Mouse (Mus musculus): ENCODE measurements around the gene Tcf20.

- TF ChIP-seq CTCF (IDR thresholded peaks at IDR 0.05; ENCODE audit: borderline replicate concordance, control insufficient read depth, extremely low read depth, insufficient read depth, low read length, poor library complexity) (no peak), POLR2A (IDR thresholded peaks at IDR 0.05; ENCODE audit: control insufficient read depth, extremely low read depth, insufficient read depth, low read length, poor library complexity) (no peak)
Measured at GRCm38 (mm10) chr15:82952292-82952705, 35.4 kb downstream of the Tcf20 start.
